Mouse (Mus musculus) kidney, adult 2 months (tissue): Measurements from ENCODE around the gene Nop9. TPM values are rescaled to one million over a fixed set of nuclear protein-coding genes. Genes with fewer than 3 reads are reported as not detected.

Experiments
- DNase-seq: peaks from one replicate; pipeline ENCODE4 v3.0.0; 2021
- H3K27ac ChIP-seq: fragments of 200-500 bp; 2 replicates; pipeline ENCODE4 v1.5.1; 2012; ENCODE audit warnings: low read depth, low read length, control low read depth, inconsistent platforms; ENCODE audit not compliant: insufficient read depth
- H3K27me3 ChIP-seq: fragments of 200-500 bp; replicated peaks from 2 replicates; pipeline ENCODE4 v1.6.1; 2012; ENCODE audit warnings: mild to moderate bottlenecking, moderate library complexity, low read length, inconsistent platforms; ENCODE audit not compliant: control insufficient read depth, insufficient read depth
- H3K36me3 ChIP-seq: fragments of 200-500 bp; 2 replicates; pipeline ENCODE4 v1.6.1; 2012; ENCODE audit warnings: mild to moderate bottlenecking, moderate library complexity, low read length, inconsistent platforms; ENCODE audit not compliant: control insufficient read depth, insufficient read depth
- H3K4me1 ChIP-seq: fragments of 200-500 bp; 2 replicates; pipeline ENCODE4 v1.6.1; 2011; ENCODE audit warnings: low read length; ENCODE audit not compliant: control insufficient read depth, insufficient read depth
- H3K4me3 ChIP-seq: fragments of 200-500 bp; 2 replicates; pipeline ENCODE4 v1.5.1; 2011; ENCODE audit warnings: mild to moderate bottlenecking, low read depth, low read length, control low read depth; ENCODE audit not compliant: insufficient read depth
- CTCF ChIP-seq: fragments of 200-500 bp; conservative IDR thresholded peaks from 2 replicates; pipeline ENCODE4 v1.5.1; 2011; ENCODE audit warnings: low read depth, mild to moderate bottlenecking, control low read depth, low read length, moderate library complexity, mixed read lengths; ENCODE audit not compliant: insufficient read depth, insufficient read length
- POLR2A ChIP-seq: fragments of 200-500 bp; IDR thresholded peaks from one replicate; pipeline ENCODE4 v1.6.1; 2011; ENCODE audit warnings: low read depth, low read length, control low read depth
- WGBS: fragments of 180-500 bp; shearing (Covaris S2); methylation state at CpG from one replicate; pipeline ENCODE4 v1.1.7; 2018; 5-methylcytosine and 5-hydroxymethylcytosine counted together
- polyA plus RNA-seq: library from polyadenylated mRNA; depleted of rRNA; stranded (reverse); fragments of >200 nt; gene quantifications from 2 replicates; pipeline ENCODE4 v1.2.3, GENCODE M21; 2012

The Nop9 gene
- polyA plus RNA-seq, 1 experiment = 12.9 TPM

DNA sequence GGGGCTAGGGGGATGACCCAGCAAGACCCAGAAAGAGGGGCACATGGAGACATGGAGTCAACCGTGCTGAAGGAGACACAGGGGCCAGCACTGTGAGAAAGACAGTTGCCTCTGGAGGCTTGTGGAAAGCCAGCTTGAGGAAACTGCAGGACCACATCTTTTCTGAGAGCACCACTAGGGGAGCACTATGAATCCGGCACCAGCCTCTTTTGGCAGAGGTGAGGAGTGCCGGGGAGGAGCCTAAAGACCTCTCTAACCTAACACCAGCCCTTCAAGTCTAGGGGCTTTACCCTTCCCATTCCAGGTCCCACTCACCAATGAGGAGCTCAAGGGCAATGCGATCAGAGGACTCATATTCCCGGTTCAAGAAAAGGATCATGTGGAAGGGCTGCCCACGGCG lies 33.7 kb upstream of the Nop9 start:
- 80% methylated on average over 7 of the region's 7 CpGs for WGBS
- no peak for DNase-seq
- Histone ChIP-seq H3K36me3 (no peaks in the 10 kb centered on the region), H3K27ac (no peak overlapping the region), H3K4me1 (peaks cover 17% of the 10 kb centered on the region), H3K4me3 (peak overlapping the region; percentile 40), H3K27me3 (no peaks in the 10 kb centered on the region)
- TF ChIP-seq POLR2A (no peak), CTCF (0 out of 2 replicates have a peak, but pooled peaks have one; percentile 24)

DNA sequence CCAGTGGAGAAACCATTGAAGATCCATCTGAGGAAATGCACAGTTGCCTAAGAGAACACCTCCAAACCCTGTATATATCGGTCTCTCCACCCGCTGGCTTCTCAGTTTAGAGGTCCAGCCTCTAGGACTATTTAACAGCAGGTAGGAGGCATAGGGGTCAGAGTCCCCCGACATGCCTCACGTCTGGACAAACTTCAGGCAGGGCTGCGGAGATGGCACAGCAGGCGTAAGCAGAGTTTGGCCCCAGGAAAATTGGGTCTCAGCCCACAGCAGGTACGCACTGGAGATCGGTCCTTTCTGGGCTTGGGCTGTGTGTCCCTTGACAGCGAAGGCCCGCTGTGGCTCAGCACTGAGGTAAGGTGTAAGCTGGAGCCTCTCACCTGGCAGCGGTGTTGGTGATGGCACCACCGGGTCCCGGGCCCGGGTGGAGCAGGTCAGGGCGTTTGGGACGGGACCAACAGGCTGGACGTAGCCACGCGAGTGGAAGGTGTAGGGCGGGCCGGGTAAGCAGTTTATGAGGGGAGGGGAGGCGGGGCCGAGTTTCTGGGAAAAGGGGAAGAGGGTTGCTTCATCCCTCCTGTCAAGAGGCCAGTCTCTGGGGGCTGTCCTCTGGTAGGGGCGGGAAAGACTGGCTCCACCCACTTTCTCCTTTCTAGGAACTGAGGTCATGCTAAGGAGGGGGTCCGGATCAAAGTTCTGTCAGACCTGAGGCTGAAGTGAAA lies 32.3 kb upstream of the Nop9 start:
- DNase-seq = peak; percentile 91
- 15% methylated on average over 25 of the region's 25 CpGs for WGBS
- peaks cover 22% of the 10 kb centered on the region for H3K4me1 ChIP-seq
- H3K36me3 ChIP-seq = no peaks in the 10 kb centered on the region
- H3K27me3 ChIP-seq = no peaks in the 10 kb centered on the region
- peak overlapping the region; percentile 66 for H3K27ac ChIP-seq
- H3K4me3 ChIP-seq = peak overlapping the region; percentile 32
- TF ChIP-seq CTCF (no peak), POLR2A (no peak)

DNA sequence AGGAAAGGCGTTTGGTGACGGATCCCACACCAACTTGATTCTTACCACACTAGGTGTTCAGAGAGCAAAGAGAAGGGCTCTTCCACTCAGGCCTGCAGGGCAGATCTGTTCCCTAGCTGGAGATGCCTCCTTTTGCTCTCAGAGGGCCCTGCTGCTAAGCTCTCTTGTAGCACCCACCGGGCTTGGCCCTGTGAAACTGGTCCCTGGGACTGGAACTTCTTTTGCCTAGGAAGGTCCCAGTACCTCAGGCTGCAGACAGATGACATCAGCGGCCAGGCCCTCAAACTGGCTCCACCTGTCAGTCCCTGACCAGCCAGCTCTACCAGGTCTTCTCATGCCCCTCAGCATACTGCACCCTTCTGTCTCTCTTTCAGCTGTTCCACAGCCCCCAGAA lies 31.8 kb upstream of the Nop9 start, which contains the start of gene Tgm1:
Gene Tgm1 (minus strand): TSS at position 198 of the 394 bp plus-strand sequence.
- 28% methylated on average over 4 of the region's 4 CpGs for WGBS
- no peaks in the 10 kb centered on the region for H3K36me3 ChIP-seq
- H3K27ac ChIP-seq = peak within 1 kb of the TSS; percentile 66

DNA sequence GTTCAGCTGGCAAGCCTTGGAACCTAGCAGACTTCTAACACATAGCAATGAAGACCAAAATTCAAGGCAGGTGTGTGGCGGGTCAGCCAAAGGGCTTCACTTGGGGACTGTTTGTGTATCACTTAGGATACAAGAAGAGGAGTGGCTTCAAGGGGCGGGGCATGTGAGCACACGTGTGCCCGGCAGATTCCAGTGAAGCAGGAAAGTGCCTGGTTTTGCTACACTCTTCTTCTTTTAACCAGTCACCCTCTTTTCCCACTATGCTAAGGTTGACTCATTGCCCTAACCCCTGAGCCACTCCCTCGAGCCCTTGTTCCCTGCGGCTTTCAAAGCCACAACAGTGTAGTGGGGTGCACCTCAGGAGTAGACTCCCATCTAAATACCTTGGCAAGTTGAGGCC lies 30.6 kb upstream of the Nop9 start:
- DNase-seq = peak; percentile 57
- whole genome bisulfite sequencing = 27% methylated on average over 6 of the region's 6 CpGs
- Histone ChIP-seq H3K27me3 (no peaks in the 10 kb centered on the region), H3K4me3 (no peak overlapping the region), H3K27ac (no peak overlapping the region), H3K36me3 (no peaks in the 10 kb centered on the region), H3K4me1 (peaks cover 24% of the 10 kb centered on the region)
- TF ChIP-seq CTCF (no peak), POLR2A (no peak)

More for the DNA sequence above, 31.8 kb upstream of the Nop9 start, which contains the start of gene Tgm1:
- peaks cover 24% of the 10 kb centered on the region for H3K4me1 ChIP-seq
- H3K27me3 ChIP-seq = no peaks in the 10 kb centered on the region
- TF ChIP-seq POLR2A (no peak), CTCF (no peak)
- peak within 1 kb of the TSS; percentile 40 for H3K4me3 ChIP-seq
- DNase-seq = no peak

DNA sequence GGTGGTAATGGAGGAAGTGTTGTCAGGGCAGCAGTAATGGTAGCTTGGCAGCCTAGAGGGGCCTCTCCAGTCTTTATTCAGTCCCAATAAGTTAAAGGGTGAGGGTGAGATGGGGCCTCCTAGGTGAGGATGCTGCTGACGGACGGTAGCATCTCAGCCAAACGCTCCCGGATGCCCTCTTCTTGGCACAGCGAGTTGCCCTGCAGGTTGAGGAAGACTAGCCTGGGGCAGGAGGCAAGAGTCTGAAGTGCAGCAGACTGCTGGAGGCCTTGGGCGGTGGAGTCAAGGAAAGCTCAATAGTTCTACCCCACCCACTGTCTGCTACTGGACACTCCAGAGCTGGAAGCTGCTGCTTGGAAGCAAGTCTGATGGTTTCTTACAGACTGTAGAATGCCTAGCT lies 29.2 kb upstream of the Nop9 start:
- Histone ChIP-seq H3K36me3 (no peaks in the 10 kb centered on the region), H3K27me3 (no peaks in the 10 kb centered on the region), H3K4me3 (no peak overlapping the region), H3K4me1 (peaks cover 30% of the 10 kb centered on the region), H3K27ac (peak overlapping the region; percentile 84; the same call in 1 of the 2 replicates)
- TF ChIP-seq CTCF (no peak), POLR2A (no peak)
- peak; percentile 81 for DNase-seq
- WGBS = 62% methylated on average over 6 of the region's 6 CpGs

DNA sequence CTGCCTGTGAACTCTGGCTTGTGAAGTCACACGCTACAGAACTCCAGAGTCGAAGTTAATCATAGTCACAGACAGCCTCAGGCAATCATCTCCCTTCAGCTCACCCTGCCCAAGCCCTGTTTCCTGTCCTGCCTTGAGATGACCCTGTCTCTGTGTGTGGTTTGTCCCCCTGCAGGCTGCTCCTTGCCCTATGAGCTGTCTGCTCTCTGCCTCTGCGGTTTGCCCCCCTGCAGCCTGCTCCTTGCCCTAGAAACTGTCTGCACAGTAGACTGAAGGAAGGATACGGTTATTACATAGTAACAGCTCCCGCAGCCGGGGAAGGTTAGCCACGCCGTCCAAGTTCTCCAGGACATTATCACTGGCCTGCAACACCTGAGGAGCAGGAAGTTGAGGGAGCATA lies 28.6 kb upstream of the Nop9 start:
- peak; percentile 89 for DNase-seq
- Histone ChIP-seq H3K27ac (peak overlapping the region; percentile 84), H3K36me3 (no peaks in the 10 kb centered on the region), H3K4me3 (no peak overlapping the region), H3K27me3 (no peaks in the 10 kb centered on the region), H3K4me1 (peaks cover 32% of the 10 kb centered on the region)
- WGBS = 43% methylated on average over 8 of the region's 8 CpGs
- TF ChIP-seq POLR2A (no peak), CTCF (no peak)

DNA sequence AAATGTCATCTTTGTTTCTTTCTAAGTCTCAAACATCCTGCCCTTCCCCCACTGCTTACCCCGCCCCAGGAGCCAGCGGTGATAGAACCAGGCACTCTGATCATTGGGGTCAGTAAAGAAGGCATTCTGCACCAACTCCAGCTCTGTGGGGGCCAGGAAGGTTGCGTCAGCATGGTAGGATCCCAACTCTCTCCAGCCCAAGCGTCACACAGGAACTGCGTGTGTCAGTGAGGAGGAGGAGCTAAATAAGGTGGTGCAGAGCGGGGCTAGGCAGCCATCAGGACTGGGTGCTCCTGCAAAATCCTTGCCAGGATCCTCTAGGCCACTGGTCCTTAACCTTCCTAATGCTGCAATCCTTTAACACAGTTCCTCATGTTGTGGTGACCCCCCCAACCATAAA lies 25.8 kb upstream of the Nop9 start:
- no peaks in the 10 kb centered on the region for H3K27me3 ChIP-seq
- DNase-seq = no peak
- no peak overlapping the region for H3K4me3 ChIP-seq
- no peak overlapping the region for H3K27ac ChIP-seq
- peaks cover 26% of the 10 kb centered on the region for H3K4me1 ChIP-seq
- TF ChIP-seq CTCF (no peak), POLR2A (no peak)
- no peaks in the 10 kb centered on the region for H3K36me3 ChIP-seq
- 85% methylated on average over 6 of the region's 6 CpGs for WGBS
